Mouse (Mus musculus): Measurements from ENCODE around the gene Dennd2a. TPM values are rescaled to one million over a fixed set of nuclear protein-coding genes. Genes with fewer than 3 reads are reported as not detected.
A peak's percentile ranks its signal among the peaks of the same experiment; 100 is the strongest.

The Dennd2a gene
- 10 to 100 TPM; 22.0 to 27.0 (median 23.4) TPM for total RNA-seq (2022)

GRCm38 (mm10) chr6:39557723-39558261 lies at the start of gene Dennd2a:
Gene Dennd2a, minus strand, starts transcription at chr6:39557867.
- peak; percentile 60 to 85 for DNase-seq (ENCODE audit: low spot score in 2 of 2)

GRCm38 (mm10) chr6:39607365-39607764 lies 49.7 kb upstream of the Dennd2a start:
- no peak for DNase-seq (ENCODE audit: low spot score in 2 of 2)

GRCm38 (mm10) chr6:39606862-39607261 lies 49.2 kb upstream of the Dennd2a start:
- DNase-seq (ENCODE audit: low spot score in 2 of 2) = no peak

DNA sequence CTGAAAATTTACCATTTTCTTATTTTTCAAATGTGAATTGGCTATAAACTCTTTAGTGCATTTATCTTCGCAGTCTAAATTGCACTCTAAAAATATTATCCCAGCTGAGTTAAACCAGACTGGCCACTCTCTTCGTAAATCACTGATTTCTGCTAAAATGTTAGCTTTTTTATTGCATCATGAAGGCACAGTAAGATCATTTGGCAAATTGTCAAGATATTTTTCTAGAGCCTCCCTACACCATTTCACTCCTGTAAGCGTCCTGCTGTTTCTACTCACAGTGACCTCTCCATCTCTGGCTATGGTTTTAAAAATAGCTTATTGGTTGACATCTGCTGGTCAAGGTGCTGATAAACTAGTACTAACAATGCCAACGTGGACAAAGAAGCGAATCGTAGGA lies 48.4 kb upstream of the Dennd2a start:
- DNase-seq (ENCODE audit: low spot score in 2 of 2) = no peak

GRCm38 (mm10) chr6:39604565-39604964 lies 46.9 kb upstream of the Dennd2a start:
- DNase-seq (ENCODE audit: low spot score in 2 of 2) = no peak

DNA sequence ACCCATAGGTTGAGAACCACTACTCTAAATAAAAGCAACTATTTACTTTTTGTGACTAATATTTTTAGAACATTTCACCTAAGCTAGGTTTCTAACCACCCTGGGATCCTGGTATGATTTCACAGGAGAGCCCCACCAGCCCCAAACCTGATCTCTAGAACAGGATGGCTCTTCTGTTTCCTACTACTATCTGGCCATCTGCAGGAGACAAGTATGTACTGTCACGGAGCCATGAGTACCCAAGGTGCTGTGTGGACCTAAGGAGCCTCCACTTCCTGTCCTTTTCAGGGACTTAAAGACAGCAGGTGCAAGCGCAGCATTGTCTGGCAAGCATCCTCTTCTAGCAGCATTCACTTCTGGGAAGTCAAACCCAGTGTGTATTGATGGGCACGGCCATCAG lies 44.2 kb upstream of the Dennd2a start:
- DNase-seq (ENCODE audit: low spot score in 2 of 2) = no peak

GRCm38 (mm10) chr6:39600851-39601250 lies 43.2 kb upstream of the Dennd2a start:
- DNase-seq (ENCODE audit: low spot score in 2 of 2) = no peak

GRCm38 (mm10) chr6:39592401-39593214 lies 34.9 kb upstream of the Dennd2a start, which contains the start of gene Ndufb2:
Gene Ndufb2, plus strand, starts transcription at chr6:39592574.
- DNase-seq (ENCODE audit: low spot score in 2 of 2) = peak; percentile 92 to 97

DNA sequence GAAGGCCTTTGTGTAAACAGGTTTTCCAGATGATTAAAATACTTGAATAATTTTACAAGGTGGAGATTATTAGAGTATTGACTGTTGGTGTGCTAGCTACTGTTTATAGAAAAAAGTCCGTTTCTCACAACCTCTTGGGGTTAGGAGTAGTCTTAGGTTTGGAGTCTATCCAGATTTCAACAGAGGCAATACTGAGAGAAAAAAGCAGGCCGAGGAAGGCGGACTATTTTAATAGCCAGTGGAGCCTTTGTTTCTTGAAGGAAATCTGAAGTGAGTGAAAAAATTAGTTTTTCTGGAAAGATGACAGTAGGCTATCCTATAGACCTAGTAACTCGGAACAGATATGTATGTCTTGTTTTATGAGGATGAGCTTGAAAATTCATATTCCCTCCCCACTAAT lies 33.8 kb upstream of the Dennd2a start:
- DNase-seq (ENCODE audit: low spot score in 2 of 2) = no peak

- DNase-seq (ENCODE audit: low spot score in 2 of 2) = no peak
Observed at GRCm38 (mm10) chr6:39585517-39585916, 27.9 kb upstream of the Dennd2a start, which contains the start of gene Gm42420. Gene Gm42420, plus strand, starts transcription at chr6:39585753.

GRCm38 (mm10) chr6:39581087-39581784 lies 23.6 kb upstream of the Dennd2a start:
- DNase-seq (ENCODE audit: low spot score in 2 of 2) = no peak

DNA sequence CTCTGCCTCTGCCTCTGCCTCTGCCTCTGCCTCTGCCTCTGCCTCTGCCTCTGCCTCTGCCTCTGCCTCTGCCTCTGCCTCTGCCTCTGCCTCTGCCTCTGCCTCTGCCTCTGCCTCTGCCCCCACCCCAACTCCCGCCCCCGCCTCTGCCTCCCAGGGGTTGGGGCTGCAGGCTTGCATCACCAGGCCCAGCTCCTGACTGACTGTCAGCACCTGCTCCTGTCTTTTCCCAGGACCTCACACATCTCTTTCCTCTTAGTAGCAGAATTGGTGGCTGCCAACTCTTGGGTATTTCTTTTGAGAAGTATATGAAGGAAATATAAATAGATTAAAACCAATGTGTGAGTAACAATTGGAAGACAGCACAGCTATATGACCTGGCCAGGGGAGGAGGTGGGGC lies 22.9 kb upstream of the Dennd2a start:
- DNase-seq (ENCODE audit: low spot score in 2 of 2) = no peak

DNA sequence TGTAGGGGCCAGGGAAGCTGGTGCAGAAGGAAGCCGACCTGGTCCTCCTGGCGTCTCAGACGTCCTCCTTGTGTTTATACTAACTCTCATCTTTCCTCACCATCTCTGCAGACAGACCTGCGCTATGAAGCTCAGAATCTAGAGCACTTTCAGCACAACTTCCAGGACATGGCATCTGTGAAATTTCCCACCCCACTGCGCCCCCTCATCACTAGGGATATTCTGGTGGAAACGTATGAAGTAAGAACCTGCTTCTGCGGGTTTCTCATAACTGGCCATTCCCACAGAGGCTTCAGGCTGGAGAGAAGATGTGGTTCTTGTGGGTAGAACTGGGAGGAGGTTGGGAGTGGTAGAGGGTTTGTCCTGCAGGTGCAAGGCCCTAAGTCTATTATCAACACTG lies 21.9 kb upstream of the Dennd2a start:
- DNase-seq (ENCODE audit: low spot score in 2 of 2) = no peak

DNA sequence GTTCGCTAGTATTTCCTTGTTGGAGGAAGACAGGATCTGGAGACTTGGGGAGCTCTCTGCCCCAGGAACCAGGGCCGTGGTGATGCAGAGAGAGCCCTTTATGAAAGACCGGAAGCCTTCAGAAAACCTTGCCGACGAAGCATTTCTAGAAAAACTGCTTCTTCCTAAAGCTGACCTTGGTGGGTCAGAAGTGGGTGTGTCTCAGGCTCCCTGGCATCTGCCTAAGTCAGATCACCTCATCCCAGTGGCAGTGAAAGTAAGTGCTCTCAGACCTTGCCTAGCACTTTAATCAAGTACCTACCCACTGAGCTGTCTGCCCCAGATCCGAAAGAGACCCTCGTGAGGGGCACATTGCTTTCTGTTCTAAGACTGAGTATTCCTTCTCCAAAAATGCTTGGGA lies 17.3 kb upstream of the Dennd2a start:
- DNase-seq (ENCODE audit: low spot score in 2 of 2) = no peak

DNA sequence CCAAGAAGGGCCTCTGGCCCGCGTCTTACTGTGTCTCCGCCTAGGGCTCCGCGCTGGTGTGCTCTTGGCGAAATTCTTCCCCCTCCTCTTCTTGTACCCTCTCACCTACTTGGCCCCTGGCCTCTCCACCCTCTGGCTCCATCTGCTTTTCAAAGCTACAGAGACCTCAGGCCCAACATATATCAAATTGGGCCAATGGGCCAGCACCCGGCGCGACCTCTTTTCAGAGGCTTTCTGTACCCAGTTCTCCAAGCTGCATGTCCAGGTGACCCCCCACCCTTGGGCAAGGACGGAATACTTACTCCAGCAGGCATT lies 16.8 kb upstream of the Dennd2a start:
- no peak for DNase-seq (ENCODE audit: low spot score in 2 of 2)

DNA sequence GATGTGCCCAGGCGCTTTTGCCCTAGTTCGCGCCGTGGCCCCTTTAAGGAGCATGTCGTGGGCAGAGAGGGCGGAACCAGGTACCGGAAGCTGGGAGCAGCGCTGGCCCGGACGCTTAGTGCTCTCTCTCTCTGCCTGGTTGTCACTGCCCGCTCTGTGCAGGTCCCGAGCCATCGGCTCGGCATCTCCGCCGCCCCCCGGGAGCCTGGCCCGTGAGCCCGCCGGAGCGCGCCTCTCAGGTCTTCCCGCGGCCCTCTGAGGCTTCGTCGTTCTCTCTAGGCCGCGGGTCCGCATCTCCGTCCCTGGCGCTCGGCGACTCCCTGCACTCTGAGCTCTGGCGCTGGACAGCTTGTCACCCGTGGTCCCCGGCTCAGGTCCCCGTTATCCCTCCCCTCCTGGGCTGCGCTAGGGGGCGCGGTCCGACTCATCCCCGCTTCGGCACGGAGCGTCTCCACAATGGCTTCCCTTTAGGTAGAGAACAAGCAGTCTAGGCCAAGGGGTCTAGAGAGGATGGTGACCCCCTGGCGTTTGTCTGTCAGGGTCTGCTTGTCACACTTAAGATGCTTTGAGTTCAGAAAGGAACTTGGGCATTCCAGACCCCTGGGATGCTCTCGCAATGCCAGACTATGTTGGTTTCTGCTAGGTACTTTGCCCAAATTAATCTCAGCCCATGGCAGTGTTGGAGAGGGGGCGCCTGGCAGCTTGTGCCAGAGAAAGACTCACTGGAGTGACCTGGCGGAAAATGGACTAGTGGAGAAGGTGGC lies 16.3 kb upstream of the Dennd2a start, which contains the start of gene Adck2:
Adck2 (plus strand) TSS at position 83 of the 764 bp plus-strand sequence.
- peak; percentile 59 to 65 for DNase-seq (ENCODE audit: low spot score in 2 of 2)

GRCm38 (mm10) chr6:39570426-39570825 lies 12.8 kb upstream of the Dennd2a start:
- no peak for DNase-seq (ENCODE audit: low spot score in 2 of 2)

DNA sequence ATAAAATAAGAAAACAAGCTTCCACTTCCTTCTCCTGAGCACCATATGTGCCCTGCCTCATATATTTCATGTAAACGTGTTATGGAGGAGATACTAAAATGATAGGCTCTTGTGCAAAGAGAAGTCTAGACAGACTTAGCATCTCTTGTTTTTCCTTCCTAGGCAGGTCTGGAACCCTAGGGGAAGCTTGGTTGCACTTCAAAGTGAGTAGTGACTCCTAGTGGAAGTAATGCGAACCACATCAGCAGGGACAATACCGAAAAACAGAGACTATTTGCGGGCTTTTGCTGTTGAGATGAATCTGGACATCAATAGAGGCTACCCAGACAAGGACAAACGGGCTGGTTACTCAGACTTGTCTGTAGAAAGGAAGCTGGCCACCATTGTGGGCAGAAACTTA lies 9.9 kb upstream of the Dennd2a start:
- no peak for DNase-seq (ENCODE audit: low spot score in 2 of 2)

- peak; percentile 62 to 80 for DNase-seq (ENCODE audit: low spot score in 2 of 2)
Observed at GRCm38 (mm10) chr6:39562166-39563015, 4.7 kb upstream of the Dennd2a start.

- no peak for DNase-seq (ENCODE audit: low spot score in 2 of 2)
Observed at GRCm38 (mm10) chr6:39559276-39559939, 1.7 kb upstream of the Dennd2a start.

All from left cerebral cortex, adult 8-10 months (tissue).